Mouse (Mus musculus): ENCODE measurements at regions not wholly inside any gene's neighbourhood (a gene's known extent, or its start where the extent isn't known, plus 50 kb on each side); places are given as distances from the start of the nearest gene placed in this dataset.

GRCm38 (mm10) chr1:177584302-177584886, 142.2 kb downstream of the Zbtb18 start:
- TF ChIP-seq CTCF (conservative IDR thresholded peaks at IDR 0.05; ENCODE audit: low read length) (no peak), NANOG (IDR thresholded peaks at IDR 0.05; ENCODE audit: borderline replicate concordance, low read length) (no peak)

Data from E14TG2a.4 (cell line).